Mouse (Mus musculus): Measurements from ENCODE around the gene Prox2.

The Prox2 gene

DNA sequence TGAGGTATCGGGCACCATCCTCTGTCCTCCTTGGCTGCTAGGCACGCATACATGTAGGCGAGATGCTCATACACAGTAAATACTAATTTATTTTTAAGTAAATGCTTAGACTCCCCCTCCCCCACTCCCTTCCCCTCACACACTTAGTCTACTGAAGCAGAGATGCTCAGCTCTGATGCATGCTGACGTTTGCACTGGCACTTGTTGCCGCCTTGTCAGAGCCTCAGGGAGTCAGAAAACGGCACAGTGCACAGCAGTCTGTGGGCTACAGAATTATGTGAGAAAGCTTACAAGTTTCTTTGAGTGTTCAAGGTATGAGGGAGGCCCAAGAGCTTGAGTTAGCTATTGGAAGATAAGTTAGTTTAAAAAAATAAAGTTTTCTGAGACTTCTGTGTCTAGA is 20.8 kb upstream of the Prox2 start:
- no peak for DNase-seq (ENCODE audit: low read depth, low spot score)

- no peak for DNase-seq (ENCODE audit: low read depth, low spot score)
Observed at GRCm38 (mm10) chr12:85129426-85129978, 18.9 kb upstream of the Prox2 start.

GRCm38 (mm10) chr12:85126986-85127603 is 16.5 kb upstream of the Prox2 start:
- DNase-seq (ENCODE audit: low read depth, low spot score), result no peak

DNA sequence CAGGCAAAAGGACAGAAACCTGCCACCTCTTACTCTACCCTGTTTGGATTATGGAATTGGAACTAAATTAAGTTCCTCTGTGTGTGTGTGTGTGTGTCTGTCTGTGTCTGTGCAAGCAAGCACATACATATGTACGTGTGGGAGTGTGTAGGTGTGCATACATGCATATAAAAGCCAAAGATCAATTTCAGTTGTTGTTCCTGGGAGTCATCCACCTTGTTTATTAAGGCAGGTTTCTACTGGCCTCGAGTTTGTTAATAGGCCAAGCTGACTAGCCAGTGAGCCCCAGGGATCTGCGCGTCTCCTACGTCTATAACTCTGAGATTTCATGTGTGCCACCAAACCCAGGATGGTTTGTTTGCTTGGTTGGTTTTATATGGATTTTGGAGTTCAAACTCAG is 14.2 kb upstream of the Prox2 start:
- no peak for DNase-seq (ENCODE audit: low read depth, low spot score)

DNA sequence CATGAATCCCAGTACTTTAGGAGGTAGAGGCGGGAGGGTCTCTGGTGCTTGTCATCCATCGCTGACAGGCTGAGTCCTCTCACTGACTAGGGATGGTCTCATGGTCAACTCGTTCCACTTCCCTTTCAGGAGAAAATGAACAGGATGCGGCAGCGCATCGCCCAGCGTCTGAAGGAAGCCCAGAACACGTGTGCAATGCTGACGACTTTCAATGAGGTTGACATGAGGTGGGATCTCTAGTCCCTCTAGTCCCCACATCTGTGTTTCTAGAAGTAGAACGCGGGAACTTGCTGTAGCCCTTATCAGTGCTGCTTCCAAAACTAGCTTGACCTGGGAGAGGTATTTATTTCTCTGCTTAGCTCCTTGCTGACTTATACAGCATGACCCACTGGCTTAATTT is 13.1 kb upstream of the Prox2 start:
- no peak for DNase-seq (ENCODE audit: low read depth, low spot score)

DNA sequence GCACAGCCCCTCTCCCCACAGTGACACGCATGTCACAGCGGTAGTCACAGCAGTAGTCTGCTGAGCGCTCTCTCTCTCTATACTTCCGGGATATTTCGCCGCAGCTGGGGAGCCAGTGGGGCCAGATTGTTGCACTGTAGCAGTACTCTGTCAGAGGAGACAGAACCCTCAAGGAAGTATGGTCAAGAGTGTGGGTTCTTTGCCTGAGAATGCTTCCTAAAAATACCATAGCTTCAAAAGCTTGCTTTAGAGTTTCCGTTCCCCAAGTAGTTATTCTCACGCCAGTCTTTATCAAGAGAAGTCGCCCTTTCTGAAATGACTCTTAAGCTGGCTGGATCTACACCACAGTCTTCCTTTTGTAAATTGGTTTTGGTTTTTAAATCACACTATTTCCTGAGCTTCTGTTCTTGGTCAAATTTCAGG is 12.6 kb upstream of the Prox2 start:
- DNase-seq (ENCODE audit: low read depth, low spot score), result no peak

DNA sequence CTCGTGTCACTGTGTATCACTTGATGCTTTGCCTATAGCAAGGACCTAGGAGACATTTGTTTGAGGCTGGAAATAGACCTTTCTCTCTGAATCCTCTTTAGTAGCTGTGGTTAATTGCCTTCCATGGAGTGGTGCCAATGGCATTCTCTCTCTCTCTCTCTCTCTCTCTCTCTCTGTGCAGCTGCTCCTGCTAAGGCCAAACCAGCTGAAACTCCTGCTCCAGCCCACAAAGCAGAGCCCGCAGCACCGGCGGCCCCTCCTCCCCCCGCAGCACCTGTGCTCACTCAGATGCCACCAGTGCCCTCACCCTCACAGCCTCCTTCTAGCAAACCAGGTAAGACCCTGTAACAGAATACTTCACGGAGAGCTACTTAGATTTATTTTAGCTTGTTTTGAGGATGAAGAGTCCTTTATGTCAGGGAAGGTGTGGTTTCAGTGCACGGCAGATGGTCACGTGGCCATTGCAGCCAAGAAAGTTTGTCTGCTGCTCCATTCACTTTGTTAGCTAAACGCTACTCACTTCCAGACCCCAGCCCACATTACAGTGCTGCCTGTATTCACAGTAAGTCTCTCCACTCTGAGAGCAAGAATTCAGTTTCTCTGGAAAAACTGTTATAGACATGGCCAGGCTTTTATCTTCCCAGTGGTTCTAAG is 11.4 kb upstream of the Prox2 start:
- DNase-seq (ENCODE audit: low read depth, low spot score), result no peak

- no peak for DNase-seq (ENCODE audit: low read depth, low spot score)
Observed at GRCm38 (mm10) chr12:85115678-85116077, 5.1 kb upstream of the Prox2 start.

DNA sequence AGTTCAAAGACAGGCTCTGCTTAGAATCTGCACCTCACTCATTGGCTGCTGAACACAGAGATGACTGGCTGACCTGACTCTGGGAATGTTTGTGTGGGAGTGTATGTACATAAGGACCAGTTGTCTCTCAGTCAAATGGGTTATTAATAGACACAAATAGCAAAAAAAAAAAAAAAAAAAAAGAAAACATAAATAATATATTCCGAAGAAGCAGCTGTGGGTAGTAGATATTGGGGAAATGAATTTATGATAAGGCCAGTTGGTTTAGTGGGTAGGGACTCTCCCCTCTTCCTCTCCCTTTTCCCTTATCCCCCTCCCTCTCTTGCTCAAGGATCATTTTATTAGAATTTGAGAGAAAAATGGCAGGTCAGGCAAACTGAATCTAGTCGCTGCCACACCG is 3.4 kb upstream of the Prox2 start:
- no peak for DNase-seq (ENCODE audit: low read depth, low spot score)

DNA sequence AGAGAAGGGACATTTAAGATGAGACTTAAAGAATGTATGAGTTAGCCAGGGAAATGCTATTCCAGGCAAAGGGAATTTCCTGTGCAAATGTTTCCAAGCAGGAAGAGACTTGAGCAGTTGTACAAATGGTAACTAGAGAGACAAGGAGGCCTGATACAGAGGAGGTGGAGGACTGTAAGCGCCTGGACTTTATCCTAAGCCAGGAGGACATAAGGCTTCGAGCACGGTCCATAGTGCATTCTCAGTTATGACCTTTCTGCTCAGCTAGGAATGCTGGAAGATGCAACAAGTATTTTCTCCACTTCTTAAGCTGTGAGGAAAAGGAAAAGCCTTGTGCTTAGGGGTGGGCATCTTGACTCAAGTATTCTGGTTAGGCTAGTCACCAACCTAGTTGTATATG is 2.8 kb upstream of the Prox2 start:
- DNase-seq (ENCODE audit: low read depth, low spot score), result no peak

DNA sequence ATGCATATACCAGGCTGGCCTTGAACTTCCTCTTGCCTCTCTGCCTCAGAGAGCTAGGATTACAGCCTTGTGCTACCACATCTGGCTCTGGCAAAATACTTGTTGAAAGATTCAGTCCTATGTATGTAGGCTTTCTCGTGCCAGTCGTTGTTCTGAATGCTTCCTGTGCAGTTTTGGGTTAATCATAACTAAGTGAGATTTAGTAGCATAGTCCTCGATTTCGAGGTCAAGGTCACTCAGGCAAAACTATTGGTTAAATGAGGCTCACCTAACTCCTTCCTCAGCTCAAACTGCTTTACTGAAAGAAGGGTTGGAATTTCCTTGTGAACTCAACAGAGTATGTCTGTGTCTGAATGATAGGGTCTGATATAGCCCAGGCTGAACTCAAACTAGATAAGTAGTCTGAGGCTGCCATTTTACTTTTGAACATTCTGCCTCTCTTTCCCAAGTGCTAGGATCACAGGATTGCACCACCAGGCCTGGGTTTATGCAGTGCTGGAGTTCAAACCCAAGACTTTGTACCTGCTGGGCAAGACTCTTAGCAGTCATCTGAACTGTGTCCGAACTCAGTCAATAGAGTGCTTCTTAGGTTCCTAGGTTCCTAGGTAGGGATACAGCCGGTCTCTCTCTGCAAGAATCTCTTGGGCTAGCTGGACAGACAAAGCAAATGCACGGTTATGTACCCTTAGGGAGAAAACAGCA is 2.1 kb upstream of the Prox2 start:
- DNase-seq (ENCODE audit: low read depth, low spot score), result no peak

- no peak for DNase-seq (ENCODE audit: low read depth, low spot score)
Observed at GRCm38 (mm10) chr12:85110011-85110697, 405 bp downstream of the Prox2 start.

DNA sequence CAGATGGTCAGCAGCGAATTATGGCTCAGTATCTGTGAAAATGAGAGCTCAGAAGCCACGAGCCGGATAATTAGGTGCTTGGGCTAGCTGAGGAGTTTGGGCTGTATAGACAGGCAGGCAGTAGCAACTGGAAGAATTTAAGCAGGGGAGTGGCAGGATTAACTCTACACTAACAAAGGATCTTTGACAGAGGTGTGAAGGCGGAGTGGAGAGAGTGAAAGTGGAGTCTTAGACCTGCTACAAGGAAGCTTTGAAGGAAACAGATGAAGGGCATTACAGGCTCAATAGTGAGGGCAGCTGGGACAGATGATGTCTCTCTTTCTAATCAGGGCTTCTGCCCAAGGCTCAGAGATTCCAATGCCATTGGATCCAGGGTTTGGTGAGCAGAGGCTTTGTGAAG is 1.1 kb downstream of the Prox2 start:
- no peak for DNase-seq (ENCODE audit: low read depth, low spot score)

DNA sequence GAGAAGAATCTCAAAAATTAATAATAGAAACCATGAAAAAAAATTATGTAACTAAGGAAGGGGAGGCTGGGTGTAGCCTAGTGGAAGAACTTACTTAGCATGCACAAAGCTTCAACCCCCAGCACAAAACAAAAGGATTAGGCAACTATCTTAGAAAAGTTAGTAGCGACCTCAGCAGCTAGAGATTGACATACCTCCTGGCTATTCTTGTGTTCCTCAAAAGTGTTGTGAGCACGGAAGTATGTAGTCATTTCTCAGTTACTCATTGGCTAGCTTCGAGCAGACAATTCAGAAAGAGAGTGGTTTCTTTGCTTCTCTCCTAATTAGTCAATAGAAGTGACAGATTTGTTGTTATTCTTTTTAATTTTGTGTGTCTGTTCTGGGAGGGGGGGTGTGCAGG is 1.9 kb downstream of the Prox2 start:
- no peak for DNase-seq (ENCODE audit: low read depth, low spot score)

GRCm38 (mm10) chr12:85106292-85106691 is 4.3 kb downstream of the Prox2 start:
- DNase-seq (ENCODE audit: low read depth, low spot score), result peak; percentile 49

DNA sequence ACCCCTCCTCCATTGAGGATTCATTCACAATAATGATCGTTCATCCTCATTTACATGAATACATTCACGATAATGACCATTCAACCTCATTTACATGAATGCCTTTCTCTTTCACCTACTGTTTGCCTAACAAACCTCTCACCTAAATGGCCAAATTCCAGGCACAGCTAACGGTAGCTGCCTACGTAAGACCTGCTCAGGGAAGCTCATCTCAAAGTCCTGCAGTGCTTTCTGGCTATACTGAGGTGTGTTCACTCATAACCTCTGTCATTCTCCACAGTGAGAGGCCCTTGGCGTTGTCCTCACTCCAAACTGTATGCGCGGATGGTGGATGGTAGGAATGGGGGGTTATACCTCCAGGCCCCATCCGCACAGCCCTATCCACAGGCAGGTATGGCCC is 5.8 kb downstream of the Prox2 start:
- no peak for DNase-seq (ENCODE audit: low read depth, low spot score)

GRCm38 (mm10) chr12:85103096-85103495 is 7.5 kb downstream of the Prox2 start:
- no peak for DNase-seq (ENCODE audit: low read depth, low spot score)

DNA sequence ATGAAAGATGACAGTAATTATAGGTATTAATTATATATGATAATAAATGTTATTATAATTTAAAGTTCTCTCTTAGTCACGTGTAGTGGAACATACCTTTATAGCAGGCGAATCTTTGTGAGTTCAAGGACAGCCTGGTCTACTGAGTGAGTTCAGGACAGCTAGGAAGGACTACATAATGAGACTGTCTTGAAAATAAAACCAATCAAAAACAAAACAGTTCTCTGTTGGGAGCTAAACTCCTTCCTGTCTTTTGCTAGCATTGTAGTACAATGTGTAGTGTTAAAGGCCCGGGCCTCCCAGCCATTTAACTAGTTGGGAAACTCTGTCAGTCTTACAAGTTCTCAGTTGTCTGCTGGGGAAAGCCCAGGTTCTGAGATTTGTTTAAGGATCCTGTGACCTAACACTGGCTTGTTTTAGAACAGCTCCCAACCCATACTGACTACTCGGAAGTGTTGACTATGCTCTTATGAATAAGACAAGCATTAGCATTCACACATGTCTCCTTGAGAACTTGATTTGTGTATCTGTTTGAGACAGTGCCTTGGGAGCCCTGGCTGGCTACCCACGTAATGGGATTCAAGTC is 8.9 kb downstream of the Prox2 start:
- no peak for DNase-seq (ENCODE audit: low read depth, low spot score)

GRCm38 (mm10) chr12:85101001-85101400 is 9.6 kb downstream of the Prox2 start:
- peak; percentile 45 for DNase-seq (ENCODE audit: low read depth, low spot score)

DNA sequence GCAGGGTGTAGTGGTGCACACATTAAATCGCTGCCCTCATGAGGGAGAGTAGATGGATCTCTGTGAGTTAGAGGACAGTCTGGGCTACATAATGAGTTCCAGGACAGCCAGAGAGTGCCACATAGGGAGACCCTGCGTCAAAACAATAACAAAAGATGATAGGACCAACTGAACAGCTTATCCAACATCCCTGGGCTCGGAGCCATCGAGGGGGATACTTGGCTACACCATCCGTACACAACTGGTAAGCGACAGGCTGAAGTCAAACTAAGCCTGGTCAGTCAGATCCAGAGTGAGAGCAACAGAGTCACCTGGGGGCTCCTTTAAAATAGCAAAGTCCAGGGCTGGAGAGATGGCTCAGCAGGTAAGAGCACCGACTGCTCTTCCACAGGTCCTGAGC is 14.7 kb downstream of the Prox2 start:
- DNase-seq (ENCODE audit: low read depth, low spot score), result no peak

- no peak for DNase-seq (ENCODE audit: low read depth, low spot score)
Observed at GRCm38 (mm10) chr12:85095146-85095545, 15.4 kb downstream of the Prox2 start.

GRCm38 (mm10) chr12:85094706-85095105 is 15.9 kb downstream of the Prox2 start:
- DNase-seq (ENCODE audit: low read depth, low spot score), result no peak

Measured in mesoderm, embryonic 11.5 days (tissue).